Mouse (Mus musculus) thymus, postnatal 4 days (tissue): Measurements from ENCODE around the gene Poll.
"Not testable (repeated sequence)": the region's sequence is repeated elsewhere in the genome, so short reads cannot be mapped to it uniquely, and the experiment has no call there.

ENCODE experiments used
- DNase-seq: peaks from one replicate; pipeline ENCODE4 v3.0.0; 2021

Gene Poll

GRCm38 (mm10) chr19:45577141-45577750 lies 16.9 kb upstream of the Poll start:
- peak; percentile 74 for DNase-seq

GRCm38 (mm10) chr19:45575632-45576001 lies 15.3 kb upstream of the Poll start:
- DNase-seq: peak; percentile 47

- DNase-seq: peak; percentile 74
Measured at GRCm38 (mm10) chr19:45574941-45575631, 14.8 kb upstream of the Poll start.

- peak; percentile 40 for DNase-seq
Measured at GRCm38 (mm10) chr19:45574339-45574898, 14.1 kb upstream of the Poll start.

- peak; percentile 92 for DNase-seq
Measured at GRCm38 (mm10) chr19:45573861-45574267, 13.5 kb upstream of the Poll start.

GRCm38 (mm10) chr19:45573033-45573432 lies 12.7 kb upstream of the Poll start:
- no peak for DNase-seq

GRCm38 (mm10) chr19:45567367-45567766 lies 7.0 kb upstream of the Poll start:
- no peak for DNase-seq

GRCm38 (mm10) chr19:45565925-45566715 lies 5.8 kb upstream of the Poll start:
- no peak for DNase-seq

- DNase-seq: no peak
Measured at GRCm38 (mm10) chr19:45554136-45554535, 6.2 kb downstream of the Poll start.

GRCm38 (mm10) chr19:45552187-45552586 lies 8.1 kb downstream of the Poll start:
- no peak for DNase-seq

GRCm38 (mm10) chr19:45549948-45550347 lies 10.4 kb downstream of the Poll start:
- no peak for DNase-seq

- no peak for DNase-seq
Measured at GRCm38 (mm10) chr19:45549128-45549915, 11.0 kb downstream of the Poll start.

- DNase-seq: not testable (repeated sequence)
Measured at GRCm38 (mm10) chr19:45548196-45548595, 12.1 kb downstream of the Poll start.

GRCm38 (mm10) chr19:45544925-45545321 lies 15.4 kb downstream of the Poll start:
- DNase-seq: peak; percentile 88

GRCm38 (mm10) chr19:45544152-45544924 lies 16.0 kb downstream of the Poll start:
- peak; percentile 46 for DNase-seq

- no peak for DNase-seq
Measured at GRCm38 (mm10) chr19:45542061-45542460, 18.3 kb downstream of the Poll start.

- peak; percentile 80 for DNase-seq
Measured at GRCm38 (mm10) chr19:45541409-45542041, 18.8 kb downstream of the Poll start.

GRCm38 (mm10) chr19:45540657-45541408 lies 19.5 kb downstream of the Poll start:
- peak; percentile 53 for DNase-seq

- peak; percentile 80 for DNase-seq
Measured at GRCm38 (mm10) chr19:45537505-45537904, 22.8 kb downstream of the Poll start.

- DNase-seq: no peak
Measured at GRCm38 (mm10) chr19:45535929-45536328, 24.4 kb downstream of the Poll start.
